Mouse (Mus musculus) CH12.LX (cell line): ENCODE measurements at regions not wholly inside any gene's neighbourhood (a gene's known extent, or its start where the extent isn't known, plus 50 kb on each side); places are given as distances from the start of the nearest gene placed in this dataset.

Experiments
- DNase-seq: peaks from one replicate; pipeline ENCODE4 v3.0.0-alpha.2; 2013; ENCODE audit errors: extremely low read depth
- H3K27ac ChIP-seq: 2 replicates; pipeline ENCODE4 v1.5.1; 2012; ENCODE audit warnings: low read depth, mild to moderate bottlenecking, control low read depth, moderate library complexity; ENCODE audit not compliant: insufficient read depth
- H3K27me3 ChIP-seq: replicated peaks from 2 replicates; pipeline ENCODE3; 2012; ENCODE audit warnings: inconsistent platforms
- H3K36me3 ChIP-seq, 2 experiments: replicated peaks in 1 of 2; 2 replicates each; pipeline versions ENCODE3 to v1.6.1; 2012; ENCODE audit warnings: inconsistent platforms in 1 of 2, low read length in 1 of 2, mild to moderate bottlenecking in 1 of 2, mixed read lengths in 1 of 2, moderate library complexity in 1 of 2; ENCODE audit not compliant: control insufficient read depth in 1 of 2, insufficient read depth in 1 of 2
- H3K4me1 ChIP-seq, 2 experiments: 2 replicates each; pipeline ENCODE4 v1.6.1; 2012; ENCODE audit warnings: inconsistent platforms in 1 of 2, moderate library complexity in 1 of 2; ENCODE audit not compliant: insufficient read depth in 2 of 2, control insufficient read depth in 1 of 2
- H3K4me2 ChIP-seq: 2 replicates; pipeline ENCODE4 v1.6.1; 2012; ENCODE audit warnings: low read depth, mild to moderate bottlenecking, control low read depth; ENCODE audit not compliant: poor library complexity, insufficient read depth, severe bottlenecking
- H3K4me3 ChIP-seq, 3 experiments: fragments of 150-350 bp in 1 of 3; sonication (generic) in 1 of 3; replicated peaks in 1 of 3; 2 replicates each; pipeline versions ENCODE3 to v1.5.1; 2011 to 2012; ENCODE audit warnings: low read depth in 2 of 3, low read length in 2 of 3, mild to moderate bottlenecking in 2 of 3, moderate library complexity in 2 of 3, control low read depth in 1 of 3, improper control_type of control experiment in 1 of 3, inconsistent platforms in 1 of 3, mixed read lengths in 1 of 3; ENCODE audit not compliant: poor library complexity in 1 of 3
- H3K79me2 ChIP-seq: replicated peaks from 2 replicates; pipeline ENCODE4 v1.6.1; 2012; ENCODE audit warnings: mild to moderate bottlenecking, moderate library complexity; ENCODE audit not compliant: control insufficient read depth, poor library complexity, insufficient read depth, severe bottlenecking; ENCODE audit errors: extremely low read depth
- H3K9ac ChIP-seq: 2 replicates; pipeline ENCODE4 v1.6.1; 2012; ENCODE audit warnings: low read depth, mild to moderate bottlenecking, control low read depth, moderate library complexity; ENCODE audit not compliant: insufficient read depth
- H3K9me3 ChIP-seq: replicated peaks from 2 replicates; pipeline ENCODE3; 2012; ENCODE audit warnings: low read length, inconsistent platforms, mixed read lengths
- CHD1 ChIP-seq: IDR thresholded peaks from 2 replicates; pipeline ENCODE4 v1.6.1; 2012; ENCODE audit warnings: low read depth, low read length, improper control_type of control experiment, inconsistent platforms
- CHD2 ChIP-seq: IDR thresholded peaks from 2 replicates; pipeline ENCODE4 v1.6.1; 2011; ENCODE audit warnings: low read length, improper control_type of control experiment
- E2F4 ChIP-seq: IDR thresholded peaks from 2 replicates; pipeline ENCODE4 v1.6.1; 2011; ENCODE audit warnings: low read depth, low read length, improper control_type of control experiment; ENCODE audit not compliant: insufficient replicate concordance
- ELF1 ChIP-seq: IDR thresholded peaks from 2 replicates; pipeline ENCODE4 v1.6.1; 2014; ENCODE audit warnings: low read depth, mild to moderate bottlenecking, inconsistent platforms, low read length, improper control_type of control experiment
- ETS1 ChIP-seq: conservative IDR thresholded peaks from 2 replicates; pipeline ENCODE4 v1.6.1; 2012; ENCODE audit warnings: low read depth, mild to moderate bottlenecking, inconsistent platforms, low read length, improper control_type of control experiment, moderate library complexity
- GABPA ChIP-seq: IDR thresholded peaks from 2 replicates; pipeline ENCODE4 v1.6.1; 2012; ENCODE audit warnings: low read depth, low read length, improper control_type of control experiment, inconsistent platforms; ENCODE audit not compliant: insufficient replicate concordance
- HCFC1 ChIP-seq: IDR thresholded peaks from 2 replicates; pipeline ENCODE4 v1.6.1; 2012; ENCODE audit warnings: low read depth, mild to moderate bottlenecking, inconsistent platforms, low read length, improper control_type of control experiment
- IRF4 ChIP-seq: IDR thresholded peaks from 2 replicates; pipeline ENCODE4 v1.6.1; 2014; ENCODE audit warnings: low read depth, mild to moderate bottlenecking, inconsistent platforms, low read length, improper control_type of control experiment
- JUN ChIP-seq: IDR thresholded peaks from 2 replicates; pipeline ENCODE4 v1.6.1; 2011; ENCODE audit warnings: low read depth, mild to moderate bottlenecking, low read length, improper control_type of control experiment, moderate library complexity; ENCODE audit not compliant: insufficient read depth
- MAX ChIP-seq: IDR thresholded peaks from 2 replicates; pipeline ENCODE4 v1.6.1; 2011; ENCODE audit warnings: low read length, improper control_type of control experiment
- MAZ ChIP-seq: IDR thresholded peaks from 2 replicates; pipeline ENCODE4 v1.6.1; 2012; ENCODE audit warnings: low read depth, mild to moderate bottlenecking, inconsistent platforms, low read length, improper control_type of control experiment, moderate library complexity
- MEF2A ChIP-seq: IDR thresholded peaks from 2 replicates; pipeline ENCODE4 v1.6.1; 2014; ENCODE audit warnings: low read depth, mild to moderate bottlenecking, inconsistent platforms, low read length, improper control_type of control experiment, borderline replicate concordance
- MXI1 ChIP-seq: IDR thresholded peaks from 2 replicates; pipeline ENCODE4 v1.6.1; 2011; ENCODE audit warnings: mild to moderate bottlenecking, low read depth, low read length, improper control_type of control experiment
- MYC ChIP-seq: IDR thresholded peaks from 2 replicates; pipeline ENCODE4 v1.6.1; 2011; ENCODE audit warnings: low read depth, mild to moderate bottlenecking, improper control_type of control experiment, low read length
- NELFE ChIP-seq: IDR thresholded peaks from 2 replicates; pipeline ENCODE4 v1.6.1; 2011; ENCODE audit warnings: low read depth, low read length, improper control_type of control experiment
- NRF1 ChIP-seq: IDR thresholded peaks from 2 replicates; pipeline ENCODE4 v1.6.1; 2014; ENCODE audit warnings: low read depth, mild to moderate bottlenecking, inconsistent platforms, low read length, improper control_type of control experiment, moderate library complexity
- POLR2AphosphoS2 ChIP-seq: IDR thresholded peaks from 2 replicates; pipeline ENCODE4 v1.6.1; 2011; ENCODE audit warnings: low read depth, low read length, improper control_type of control experiment
- TCF12 ChIP-seq: IDR thresholded peaks from 2 replicates; pipeline ENCODE4 v1.6.1; 2014; ENCODE audit warnings: low read depth, mild to moderate bottlenecking, inconsistent platforms, low read length, improper control_type of control experiment
- UBTF ChIP-seq: IDR thresholded peaks from 2 replicates; pipeline ENCODE4 v1.6.1; 2012; ENCODE audit warnings: low read depth, mild to moderate bottlenecking, inconsistent platforms, low read length, improper control_type of control experiment, moderate library complexity
- USF1 ChIP-seq: IDR thresholded peaks from 2 replicates; pipeline ENCODE4 v1.6.1; 2014; ENCODE audit warnings: low read depth, mild to moderate bottlenecking, inconsistent platforms, low read length, improper control_type of control experiment
- ZKSCAN1 ChIP-seq: IDR thresholded peaks from 2 replicates; pipeline ENCODE4 v1.6.1; 2012; ENCODE audit warnings: low read depth, inconsistent platforms, low read length, improper control_type of control experiment, borderline replicate concordance
- ZMIZ1 ChIP-seq: IDR thresholded peaks from 2 replicates; pipeline ENCODE4 v1.6.1; 2012; ENCODE audit warnings: low read depth, mild to moderate bottlenecking, inconsistent platforms, low read length, improper control_type of control experiment
- ZNF384 ChIP-seq: IDR thresholded peaks from 2 replicates; pipeline ENCODE4 v1.6.1; 2012; ENCODE audit warnings: low read depth, low read length, improper control_type of control experiment, inconsistent platforms
- dilution Hi-C: fragments of 300-500 bp; cut with MboI; formaldehyde crosslinking; loops from 2 replicates; pipeline ENCODE4 v1.14.3; 2020; ENCODE audit warnings: low sequenced_read_pairs; ENCODE audit not compliant: extremely low pct_unique_long_range_greater_than_20kb, extremely low pct_ligation_motif_present
- in situ Hi-C: fragments of 300-500 bp; cut with MboI; formaldehyde crosslinking; loops from 3 replicates; pipeline ENCODE4 v1.14.3; 2019; ENCODE audit warnings: low sequenced_read_pairs, low pct_ligation_motif_present, low pct_unique_long_range_greater_than_20kb, mixed read lengths

DNA sequence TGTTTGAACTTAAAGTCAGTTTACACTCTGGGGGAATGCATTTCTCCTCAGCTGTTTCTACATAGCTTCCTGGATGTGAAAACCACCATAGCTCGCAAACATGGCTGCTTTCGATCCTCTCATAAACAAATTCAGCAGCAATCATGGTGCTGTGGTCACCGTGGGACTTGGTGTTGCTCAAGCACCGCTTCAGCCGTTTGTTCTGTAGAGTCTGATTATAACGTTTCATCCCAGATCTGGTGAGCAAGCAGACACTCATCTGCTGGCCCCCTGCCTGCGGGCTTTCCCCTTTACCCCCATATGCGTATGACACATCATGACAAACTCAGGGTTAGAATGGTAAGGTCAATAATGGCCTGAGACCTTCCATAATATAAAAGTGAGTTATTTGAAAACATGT, 170.3 kb upstream of the Dapk1 start:
- no peak for DNase-seq
- Histone ChIP-seq H3K36me3 (no peaks in the 10 kb centered on the region), H3K9ac (no peak overlapping the region), H3K4me2 (no peak overlapping the region), H3K4me3 (no peak overlapping the region), H3K27me3 (no peaks in the 10 kb centered on the region), H3K79me2 (no peaks in the 10 kb centered on the region), H3K9me3 (peaks cover 76% of the 10 kb centered on the region), H3K27ac (no peak overlapping the region), H3K4me1 (no peaks in the 10 kb centered on the region)
- in situ Hi-C loops (no loop called here), dilution Hi-C loops (no loop called here)
- no peak for TF ChIP-seq TCF12
- no peak for TF ChIP-seq NRF1
- no peak for TF ChIP-seq ZMIZ1
- TF ChIP-seq CHD1 = no peak
- TF ChIP-seq NELFE = no peak
- TF ChIP-seq ELF1 = no peak
- TF ChIP-seq E2F4 = no peak
- no peak for TF ChIP-seq POLR2AphosphoS2
- TF ChIP-seq MXI1 = no peak
- TF ChIP-seq USF1 = no peak
- TF ChIP-seq ZNF384 = no peak
- TF ChIP-seq HCFC1 = no peak
- no peak for TF ChIP-seq MEF2A
- TF ChIP-seq MAX = no peak
- no peak for TF ChIP-seq UBTF
- no peak for TF ChIP-seq MYC
- TF ChIP-seq ETS1 = no peak
- no peak for TF ChIP-seq IRF4

DNA sequence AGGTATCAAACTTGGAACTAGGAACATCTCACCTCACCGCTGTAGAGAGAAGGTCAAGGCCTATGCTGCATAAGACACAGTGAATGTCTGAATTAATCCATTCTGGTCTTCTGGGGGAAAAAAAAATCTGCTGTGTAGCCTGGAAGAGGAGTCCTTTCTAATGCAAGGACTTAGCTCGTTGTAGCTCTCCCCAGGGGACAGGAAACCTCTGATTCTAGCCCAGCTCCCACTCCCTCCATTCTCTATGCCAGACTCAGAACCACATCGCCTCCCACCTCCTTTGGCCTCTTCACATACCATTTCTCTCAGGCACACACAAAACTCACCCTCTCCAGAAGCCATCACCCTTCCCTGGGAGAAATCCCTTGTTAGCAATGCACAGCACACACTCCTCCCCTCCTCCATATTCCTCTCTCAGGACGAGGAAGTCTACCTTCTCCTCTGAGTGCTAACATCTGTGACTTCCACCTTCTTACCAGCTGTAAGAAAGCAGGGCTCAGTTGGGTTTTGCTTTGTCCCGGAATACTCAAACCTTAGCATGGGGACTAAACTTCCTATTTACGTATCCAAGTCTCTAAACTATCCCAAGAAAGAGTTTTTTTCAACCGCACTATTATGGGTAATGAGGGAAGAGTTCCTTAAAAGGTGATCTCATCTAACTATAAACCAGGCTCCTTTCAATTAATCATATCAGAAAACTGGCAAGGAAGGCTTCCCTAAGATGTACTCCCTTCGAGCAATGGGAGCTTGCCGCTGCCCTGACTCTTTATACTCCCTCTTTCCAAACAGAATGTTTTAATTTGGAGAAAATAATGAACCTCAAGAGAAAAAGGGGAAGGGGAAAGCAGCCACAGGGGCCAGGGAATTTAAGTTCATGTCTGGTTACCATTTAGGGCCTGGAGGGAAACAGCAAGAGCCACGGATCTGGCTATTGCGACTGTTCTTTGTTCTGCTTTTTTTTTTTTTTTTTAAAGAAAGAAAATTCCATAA, 167.2 kb upstream of the Dapk1 start:
- no peaks in the 10 kb centered on the region for H3K27me3 ChIP-seq
- no peak overlapping the region for H3K4me3 ChIP-seq
- dilution Hi-C loops = no loop called here
- no peak overlapping the region for H3K4me2 ChIP-seq
- no peaks in the 10 kb centered on the region for H3K79me2 ChIP-seq
- H3K4me1 ChIP-seq = no peaks in the 10 kb centered on the region
- H3K27ac ChIP-seq = no peak overlapping the region
- H3K9ac ChIP-seq = no peak overlapping the region
- no peak for TF ChIP-seq GABPA
- no peak for TF ChIP-seq JUN
- no peak for TF ChIP-seq MAX
- TF ChIP-seq CHD1 = no peak
- no peak for TF ChIP-seq MAZ
- TF ChIP-seq E2F4 = no peak
- no peak for TF ChIP-seq ZKSCAN1
- TF ChIP-seq POLR2AphosphoS2 = no peak
- TF ChIP-seq MXI1 = no peak
- no peak for TF ChIP-seq ZMIZ1
- no peak for TF ChIP-seq UBTF
- no peak for TF ChIP-seq NELFE
- no peak for TF ChIP-seq ELF1
- no peak for TF ChIP-seq CHD2
- no peak for TF ChIP-seq MYC
- TF ChIP-seq ETS1 = no peak
- in situ Hi-C loops = no loop called here
- H3K36me3 ChIP-seq = no peaks in the 10 kb centered on the region
- DNase-seq = no peak
- H3K9me3 ChIP-seq = peaks cover 70% of the 10 kb centered on the region
